Mouse (Mus musculus): Measurements from ENCODE around the gene Hoxc13.

Hoxc13 gene

GRCm38 (mm10) chr15:102948842-102949241, 27.9 kb downstream of the Hoxc13 start:
- peaks cover 6% of the 10 kb centered on the region; the same call in 1 of the 2 replicates for H3K27me3 ChIP-seq (ENCODE audit: control insufficient read depth, insufficient read depth, low read length, poor library complexity, severe bottlenecking)

GRCm38 (mm10) chr15:102949696-102950095, 28.8 kb downstream of the Hoxc13 start:
- no peaks in the 10 kb centered on the region for H3K36me3 ChIP-seq (ENCODE audit: control insufficient read depth, insufficient read depth, low read length, poor library complexity, severe bottlenecking)
- peaks cover 6% of the 10 kb centered on the region; the same call in 1 of the 2 replicates for H3K27me3 ChIP-seq (ENCODE audit: control insufficient read depth, insufficient read depth, low read length, poor library complexity, severe bottlenecking)
- no peak for DNase-seq (ENCODE audit: low read depth, low spot score)

More at GRCm38 (mm10) chr15:102948842-102949241, 27.9 kb downstream of the Hoxc13 start:
- no peaks in the 10 kb centered on the region for H3K36me3 ChIP-seq (ENCODE audit: control insufficient read depth, insufficient read depth, low read length, poor library complexity, severe bottlenecking)
- no peak for DNase-seq (ENCODE audit: low read depth, low spot score)

- DNase-seq (ENCODE audit: low read depth, low spot score) = no peak
- Histone ChIP-seq H3K27me3 (ENCODE audit: control insufficient read depth, insufficient read depth, low read length, poor library complexity, severe bottlenecking) (peaks cover 6% of the 10 kb centered on the region; the same call in 1 of the 2 replicates), H3K36me3 (ENCODE audit: control insufficient read depth, insufficient read depth, low read length, poor library complexity, severe bottlenecking) (no peaks in the 10 kb centered on the region)
These were observed 30.0 kb downstream of the Hoxc13 start for GRCm38 (mm10) chr15:102950877-102951276.

- DNase-seq (ENCODE audit: low read depth, low spot score) = no peak
- Histone ChIP-seq H3K36me3 (ENCODE audit: control insufficient read depth, insufficient read depth, low read length, poor library complexity, severe bottlenecking) (no peaks in the 10 kb centered on the region), H3K27me3 (ENCODE audit: control insufficient read depth, insufficient read depth, low read length, poor library complexity, severe bottlenecking) (peaks cover 6% of the 10 kb centered on the region; the same call in 1 of the 2 replicates)
These were observed 32.7 kb downstream of the Hoxc13 start for GRCm38 (mm10) chr15:102953561-102953960.

GRCm38 (mm10) chr15:102954192-102955006, 33.5 kb downstream of the Hoxc13 start, which contains the start of gene Hoxc11:
TSS of gene Hoxc11 (plus strand) at chr15:102954427.
- no peak for DNase-seq (ENCODE audit: low read depth, low spot score)
- Histone ChIP-seq H3K27me3 (ENCODE audit: control insufficient read depth, insufficient read depth, low read length, poor library complexity, severe bottlenecking) (no peaks in the 10 kb centered on the region), H3K36me3 (ENCODE audit: control insufficient read depth, insufficient read depth, low read length, poor library complexity, severe bottlenecking) (no peaks in the 10 kb centered on the region)

GRCm38 (mm10) chr15:102955007-102955382, 34.1 kb downstream of the Hoxc13 start:
- no peaks in the 10 kb centered on the region for H3K36me3 ChIP-seq (ENCODE audit: control insufficient read depth, insufficient read depth, low read length, poor library complexity, severe bottlenecking)
- no peaks in the 10 kb centered on the region for H3K27me3 ChIP-seq (ENCODE audit: control insufficient read depth, insufficient read depth, low read length, poor library complexity, severe bottlenecking)
- no peak for DNase-seq (ENCODE audit: low read depth, low spot score)

- H3K36me3 ChIP-seq (ENCODE audit: control insufficient read depth, insufficient read depth, low read length, poor library complexity, severe bottlenecking) = no peaks in the 10 kb centered on the region
- no peak for DNase-seq (ENCODE audit: low read depth, low spot score)
- no peaks in the 10 kb centered on the region for H3K27me3 ChIP-seq (ENCODE audit: control insufficient read depth, insufficient read depth, low read length, poor library complexity, severe bottlenecking)
These were observed 35.1 kb downstream of the Hoxc13 start for GRCm38 (mm10) chr15:102955833-102956640.

GRCm38 (mm10) chr15:102956906-102957305, 36.0 kb downstream of the Hoxc13 start:
- no peaks in the 10 kb centered on the region for H3K27me3 ChIP-seq (ENCODE audit: control insufficient read depth, insufficient read depth, low read length, poor library complexity, severe bottlenecking)
- H3K36me3 ChIP-seq (ENCODE audit: control insufficient read depth, insufficient read depth, low read length, poor library complexity, severe bottlenecking) = no peaks in the 10 kb centered on the region

GRCm38 (mm10) chr15:102959663-102960191, 38.8 kb downstream of the Hoxc13 start:
- Histone ChIP-seq H3K36me3 (ENCODE audit: control insufficient read depth, insufficient read depth, low read length, poor library complexity, severe bottlenecking) (no peaks in the 10 kb centered on the region), H3K27me3 (ENCODE audit: control insufficient read depth, insufficient read depth, low read length, poor library complexity, severe bottlenecking) (peaks cover 5% of the 10 kb centered on the region; the same call in 1 of the 2 replicates)
- DNase-seq (ENCODE audit: low read depth, low spot score) = no peak

More at GRCm38 (mm10) chr15:102956906-102957305, 36.0 kb downstream of the Hoxc13 start:
- DNase-seq (ENCODE audit: low read depth, low spot score) = no peak

- DNase-seq (ENCODE audit: low read depth, low spot score) = no peak
- H3K27me3 ChIP-seq (ENCODE audit: control insufficient read depth, insufficient read depth, low read length, poor library complexity, severe bottlenecking) = peaks cover 5% of the 10 kb centered on the region; the same call in 1 of the 2 replicates
- no peaks in the 10 kb centered on the region for H3K36me3 ChIP-seq (ENCODE audit: control insufficient read depth, insufficient read depth, low read length, poor library complexity, severe bottlenecking)
These were observed 40.8 kb downstream of the Hoxc13 start for GRCm38 (mm10) chr15:102961728-102962127.

- Histone ChIP-seq H3K27me3 (ENCODE audit: control insufficient read depth, insufficient read depth, low read length, poor library complexity, severe bottlenecking) (peaks cover 7% of the 10 kb centered on the region), H3K36me3 (ENCODE audit: control insufficient read depth, insufficient read depth, low read length, poor library complexity, severe bottlenecking) (no peaks in the 10 kb centered on the region)
- no peak for DNase-seq (ENCODE audit: low read depth, low spot score)
These were observed 41.6 kb downstream of the Hoxc13 start for GRCm38 (mm10) chr15:102962492-102962891.

- DNase-seq (ENCODE audit: low read depth, low spot score) = no peak
- Histone ChIP-seq H3K27me3 (ENCODE audit: control insufficient read depth, insufficient read depth, low read length, poor library complexity, severe bottlenecking) (peaks cover 7% of the 10 kb centered on the region), H3K36me3 (ENCODE audit: control insufficient read depth, insufficient read depth, low read length, poor library complexity, severe bottlenecking) (no peaks in the 10 kb centered on the region)
These were observed 42.4 kb downstream of the Hoxc13 start for GRCm38 (mm10) chr15:102963259-102963658.

- peaks cover 7% of the 10 kb centered on the region for H3K27me3 ChIP-seq (ENCODE audit: control insufficient read depth, insufficient read depth, low read length, poor library complexity, severe bottlenecking)
- H3K36me3 ChIP-seq (ENCODE audit: control insufficient read depth, insufficient read depth, low read length, poor library complexity, severe bottlenecking) = no peaks in the 10 kb centered on the region
- DNase-seq (ENCODE audit: low read depth, low spot score) = no peak
These were observed 43.1 kb downstream of the Hoxc13 start for GRCm38 (mm10) chr15:102963671-102964640.

Measured in splenic B cell, adult 2 months (primary cell).